Mouse (Mus musculus) small intestine, adult 10 weeks (tissue): ENCODE measurements around the gene Hsp90aa1. TPM values are rescaled to one million over a fixed set of nuclear protein-coding genes. Genes with fewer than 3 reads are reported as not detected.

Experiments used
- polyA plus RNA-seq: library from polyadenylated mRNA; stranded (reverse); fragments of 350-450 nt; fragmentation: Illumina TruSeq; extraction: RNeasy Lipid Tissue Mini Kit (QIAGEN cat#74804); gene quantifications from one replicate; pipeline ENCODE4 v1.2.3, GENCODE M21; 2014; ENCODE audit warnings: low replicate concordance

Hsp90aa1 gene
- polyA plus RNA-seq: 672 TPM

DNA sequence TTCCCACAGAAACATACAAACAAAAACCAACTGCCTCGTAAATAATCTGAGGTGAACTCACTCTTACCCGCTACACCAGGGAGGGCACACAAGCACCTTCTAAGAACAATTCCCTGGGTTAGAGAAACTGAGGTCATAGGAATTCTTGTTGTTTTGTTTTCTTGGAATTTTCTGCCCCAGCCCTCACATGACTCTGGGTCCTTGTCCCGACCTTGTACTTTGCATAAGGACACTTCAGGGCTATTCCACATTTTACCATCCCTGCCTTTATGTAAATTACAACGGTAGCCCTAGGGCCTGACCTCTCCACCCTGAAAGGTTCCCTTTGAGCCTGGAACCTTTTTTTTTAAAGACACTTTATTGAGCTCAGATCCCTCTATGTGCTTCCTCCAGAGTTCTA is at the start of gene Hsp90aa1:
Hsp90aa1 (minus strand) TSS at position 173 of the 400 bp plus-strand sequence.

GRCm38 (mm10) chr12:110737170-110738157 is 34.9 kb upstream of the Hsp90aa1 start, which contains the start of gene Wdr20:
Wdr20 (plus strand) TSS chr12:110737944.

DNA sequence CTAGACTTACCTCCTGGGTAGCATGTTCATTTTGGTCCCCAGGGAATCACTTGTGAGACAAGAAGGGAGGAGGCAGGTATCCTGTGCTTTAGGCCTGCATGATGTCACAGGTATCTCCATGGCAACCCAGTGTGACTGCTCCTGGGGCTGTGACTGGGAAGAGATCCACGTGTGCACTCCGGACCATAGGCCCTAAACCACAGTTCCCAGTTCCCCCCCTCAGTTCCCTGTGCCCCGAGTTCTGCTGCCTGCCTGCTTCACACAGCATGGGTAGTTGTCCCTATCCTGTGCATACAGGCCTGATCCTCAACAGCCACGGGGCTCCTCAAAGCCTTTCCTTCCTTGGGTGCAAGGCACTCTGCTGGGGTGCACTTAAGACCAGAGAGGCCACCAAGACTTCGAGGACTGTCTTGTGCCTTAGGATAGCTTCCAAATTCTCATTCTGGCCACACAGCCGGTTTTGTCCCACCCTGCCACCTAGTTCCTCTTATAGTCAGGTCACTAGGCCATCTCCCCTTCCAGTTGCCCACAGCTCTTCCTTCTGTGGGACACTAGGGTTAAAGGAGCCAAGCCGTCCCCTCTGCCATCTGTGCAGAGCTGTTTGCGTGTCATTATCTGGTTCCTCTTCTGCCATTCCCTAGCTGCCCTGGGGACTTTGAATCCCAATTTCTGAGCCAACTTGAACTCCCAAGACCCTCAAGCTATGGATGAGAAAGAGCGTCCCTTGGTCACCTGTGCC is 19.8 kb downstream of the Hsp90aa1 start, which contains the start of gene 1700001K19Rik:
1700001K19Rik (minus strand) TSS at position 59 of the 739 bp plus-strand sequence.

Other genes starting within 250 kb of the Hsp90aa1 start
- gene Dync1h1, start 101.3 kb downstream of the Hsp90aa1 start, polyA plus RNA-seq: 4.7 TPM
- gene 1700001K19Rik, start 20.1 kb downstream of the Hsp90aa1 start, polyA plus RNA-seq: not detected
- 44.0 TPM for gene Wdr20, start 35.2 kb upstream of the Hsp90aa1 start, polyA plus RNA-seq
- not detected for gene Mok, start 138.2 kb upstream of the Hsp90aa1 start, polyA plus RNA-seq
- 2.3 TPM for gene Zfp839, start 147.5 kb upstream of the Hsp90aa1 start, polyA plus RNA-seq
- gene Cinp, start 186.4 kb upstream of the Hsp90aa1 start, polyA plus RNA-seq: 19.1 TPM
- gene Tecpr2, start 186.5 kb upstream of the Hsp90aa1 start, polyA plus RNA-seq: 1.6 TPM